Mouse (Mus musculus) kidney, postnatal 10 days (tissue): ENCODE results near the gene Klf11.
A peak's percentile ranks its signal among the peaks of the same experiment; 100 is the strongest.
"Not testable (repeated sequence)": the region's sequence is repeated elsewhere in the genome, so short reads cannot be mapped to it uniquely, and the experiment has no call there.

Experiments
- DNase-seq: peaks from one replicate; pipeline ENCODE4 v3.0.0; 2021; ENCODE audit warnings: mixed read lengths

The Klf11 gene

GRCm38 (mm10) chr12:24654065-24654862 lies 3.2 kb downstream of the Klf11 start:
- no peak for DNase-seq

GRCm38 (mm10) chr12:24656436-24656835 lies 5.4 kb downstream of the Klf11 start:
- DNase-seq: peak; percentile 54

GRCm38 (mm10) chr12:24658998-24659397 lies 7.9 kb downstream of the Klf11 start:
- DNase-seq: peak; percentile 55

GRCm38 (mm10) chr12:24659923-24660322 lies 8.8 kb downstream of the Klf11 start:
- no peak for DNase-seq

- peak; percentile 68 for DNase-seq
Measured at GRCm38 (mm10) chr12:24661100-24661499, 10.0 kb downstream of the Klf11 start.

GRCm38 (mm10) chr12:24662131-24662530 lies 11.1 kb downstream of the Klf11 start:
- no peak for DNase-seq

- peak; percentile 46 for DNase-seq
Measured at GRCm38 (mm10) chr12:24680096-24680491, 29.0 kb downstream of the Klf11 start.

GRCm38 (mm10) chr12:24680492-24681285 lies 29.6 kb downstream of the Klf11 start:
- DNase-seq: peak; percentile 64

- peak; percentile 75 for DNase-seq
Measured at GRCm38 (mm10) chr12:24681286-24682023, 30.4 kb downstream of the Klf11 start, which contains the start of gene Cys1. Gene Cys1, minus strand, starts transcription at chr12:24681813.

GRCm38 (mm10) chr12:24682563-24682962 lies 31.5 kb downstream of the Klf11 start:
- DNase-seq: peak; percentile 50

- no peak for DNase-seq
Measured at GRCm38 (mm10) chr12:24683461-24683860, 32.4 kb downstream of the Klf11 start.

GRCm38 (mm10) chr12:24686038-24686695 lies 35.1 kb downstream of the Klf11 start:
- DNase-seq: peak; percentile 47

- no peak for DNase-seq
Measured at GRCm38 (mm10) chr12:24686696-24687346, 35.7 kb downstream of the Klf11 start.

GRCm38 (mm10) chr12:24690351-24690750 lies 39.3 kb downstream of the Klf11 start:
- peak; percentile 58 for DNase-seq

GRCm38 (mm10) chr12:24696500-24697483 lies 45.7 kb downstream of the Klf11 start:
- peak; percentile 93 for DNase-seq

GRCm38 (mm10) chr12:24697484-24698204 lies 46.6 kb downstream of the Klf11 start:
- no peak for DNase-seq

GRCm38 (mm10) chr12:24698514-24698913 lies 47.4 kb downstream of the Klf11 start:
- no peak for DNase-seq

- no peak for DNase-seq
Measured at GRCm38 (mm10) chr12:24699578-24699977, 48.5 kb downstream of the Klf11 start.

- DNase-seq: not testable (repeated sequence)
Measured at GRCm38 (mm10) chr12:24701621-24702020, 50.5 kb downstream of the Klf11 start.

- DNase-seq: no peak
Measured at GRCm38 (mm10) chr12:24703013-24703412, 51.9 kb downstream of the Klf11 start.
